Mouse (Mus musculus) right cerebral cortex, postnatal 25 days (tissue): Measurements from ENCODE around the gene Setd6.

Source experiments
- DNase-seq: peaks from one replicate; pipeline ENCODE4 v3.0.0; 2022

The Setd6 gene

GRCm38 (mm10) chr8:95711029-95711428 lies 4.7 kb upstream of the Setd6 start:
- no peak for DNase-seq

- DNase-seq: no peak
Observed at GRCm38 (mm10) chr8:95712395-95712794, 3.3 kb upstream of the Setd6 start.

- DNase-seq: no peak
Observed at GRCm38 (mm10) chr8:95713100-95714010, 2.3 kb upstream of the Setd6 start.

- no peak for DNase-seq
Observed at GRCm38 (mm10) chr8:95714367-95714766, 1.3 kb upstream of the Setd6 start.

GRCm38 (mm10) chr8:95714837-95715413 lies 756 bp upstream of the Setd6 start:
- no peak for DNase-seq

- no peak for DNase-seq
Observed at GRCm38 (mm10) chr8:95716546-95717335, 1.1 kb downstream of the Setd6 start.

- DNase-seq: no peak
Observed at GRCm38 (mm10) chr8:95727625-95728024, 11.9 kb downstream of the Setd6 start.

GRCm38 (mm10) chr8:95738596-95738995 lies 22.9 kb downstream of the Setd6 start:
- DNase-seq: no peak

- no peak for DNase-seq
Observed at GRCm38 (mm10) chr8:95741732-95742131, 26.1 kb downstream of the Setd6 start.

GRCm38 (mm10) chr8:95748028-95748427 lies 32.3 kb downstream of the Setd6 start:
- DNase-seq: no peak

- no peak for DNase-seq
Observed at GRCm38 (mm10) chr8:95751924-95752323, 36.2 kb downstream of the Setd6 start.

- no peak for DNase-seq
Observed at GRCm38 (mm10) chr8:95760323-95760722, 44.6 kb downstream of the Setd6 start.

GRCm38 (mm10) chr8:95764133-95764532 lies 48.5 kb downstream of the Setd6 start:
- DNase-seq: no peak
